Mouse (Mus musculus): ENCODE measurements around the gene Spata1. TPM values are rescaled to one million over a fixed set of nuclear protein-coding genes. Genes with fewer than 3 reads are reported as not detected.

The Spata1 gene
- polyA plus RNA-seq, 1 experiment: 0.89 TPM

- WGBS: 58% methylated on average over 3 of the region's 3 CpGs
- H3K27ac ChIP-seq (ENCODE audit: insufficient read depth, low read depth, low read length): peak overlapping the region; percentile 68
- no peak for DNase-seq
Measured at GRCm38 (mm10) chr3:146447598-146447997, 52.0 kb downstream of the Spata1 start.

GRCm38 (mm10) chr3:146447156-146447555 is 52.4 kb downstream of the Spata1 start:
- H3K36me3 ChIP-seq (ENCODE audit: control insufficient read depth, insufficient read depth, low read length): no peaks in the 10 kb centered on the region; the same call in 1 of the 2 replicates
- H3K27me3 ChIP-seq (replicated peaks; ENCODE audit: control insufficient read depth, insufficient read depth, low read length): no peaks in the 10 kb centered on the region
- H3K27ac ChIP-seq (ENCODE audit: insufficient read depth, low read depth, low read length): peak overlapping the region; percentile 68
- 63% methylated on average over 5 of the region's 5 CpGs for WGBS
- no peak for TF ChIP-seq CTCF (conservative IDR thresholded peaks at IDR 0.05; ENCODE audit: insufficient read depth, insufficient read length, low read depth, low read length)
- TF ChIP-seq POLR2A (IDR thresholded peaks at IDR 0.05; ENCODE audit: low read depth, low read length): no peak
- DNase-seq: no peak
- H3K4me1 ChIP-seq (ENCODE audit: control insufficient read depth, insufficient read depth, low read length): peaks cover 23% of the 10 kb centered on the region; the same call in 1 of the 2 replicates
- no peak overlapping the region for H3K4me3 ChIP-seq (ENCODE audit: insufficient read depth, low read depth, low read length)

More at GRCm38 (mm10) chr3:146447598-146447997, 52.0 kb downstream of the Spata1 start:
- Histone ChIP-seq H3K4me1 (ENCODE audit: control insufficient read depth, insufficient read depth, low read length) (peaks cover 18% of the 10 kb centered on the region; the same call in 1 of the 2 replicates), H3K4me3 (ENCODE audit: insufficient read depth, low read depth, low read length) (no peak overlapping the region), H3K27me3 (replicated peaks; ENCODE audit: control insufficient read depth, insufficient read depth, low read length) (no peaks in the 10 kb centered on the region), H3K36me3 (ENCODE audit: control insufficient read depth, insufficient read depth, low read length) (no peaks in the 10 kb centered on the region; the same call in 1 of the 2 replicates)
- TF ChIP-seq POLR2A (IDR thresholded peaks at IDR 0.05; ENCODE audit: low read depth, low read length) (no peak), CTCF (conservative IDR thresholded peaks at IDR 0.05; ENCODE audit: insufficient read depth, insufficient read length, low read depth, low read length) (no peak)

GRCm38 (mm10) chr3:146444880-146445279 is 54.7 kb downstream of the Spata1 start:
- no peaks in the 10 kb centered on the region; the same call in 1 of the 2 replicates for H3K36me3 ChIP-seq (ENCODE audit: control insufficient read depth, insufficient read depth, low read length)
- H3K4me1 ChIP-seq (ENCODE audit: control insufficient read depth, insufficient read depth, low read length): peaks cover 20% of the 10 kb centered on the region; the same call in 1 of the 2 replicates
- H3K27ac ChIP-seq (ENCODE audit: insufficient read depth, low read depth, low read length): no peak overlapping the region
- H3K27me3 ChIP-seq (replicated peaks; ENCODE audit: control insufficient read depth, insufficient read depth, low read length): no peaks in the 10 kb centered on the region
- WGBS: 85% methylated on average over 7 of the region's 7 CpGs
- TF ChIP-seq POLR2A (IDR thresholded peaks at IDR 0.05; ENCODE audit: low read depth, low read length) (no peak), CTCF (conservative IDR thresholded peaks at IDR 0.05; ENCODE audit: insufficient read depth, insufficient read length, low read depth, low read length) (no peak)
- no peak for DNase-seq
- no peak overlapping the region for H3K4me3 ChIP-seq (ENCODE audit: insufficient read depth, low read depth, low read length)

DNA sequence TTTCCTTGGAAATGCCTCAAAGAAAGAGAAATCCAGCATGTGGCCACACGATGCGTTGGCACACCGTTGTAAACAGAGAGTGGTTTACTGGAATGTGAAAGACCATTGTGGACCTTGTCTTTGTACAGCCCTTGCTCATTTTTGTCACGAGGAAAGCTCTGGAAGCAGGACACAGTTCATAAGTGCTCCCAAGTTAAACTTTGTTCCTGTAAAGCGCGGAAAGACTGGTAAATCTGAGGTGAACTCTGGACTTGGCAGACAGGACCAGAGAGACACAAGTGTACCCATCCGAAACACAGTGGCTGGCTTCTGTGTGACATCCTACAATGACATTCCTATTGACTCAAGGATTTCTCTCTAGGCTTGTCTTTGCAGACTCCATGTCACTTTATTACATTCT is 56.2 kb downstream of the Spata1 start:
- peak overlapping the region; percentile 99 for H3K27ac ChIP-seq (ENCODE audit: insufficient read depth, low read depth, low read length)
- H3K4me3 ChIP-seq (ENCODE audit: insufficient read depth, low read depth, low read length): no peak overlapping the region
- no peaks in the 10 kb centered on the region for H3K27me3 ChIP-seq (replicated peaks; ENCODE audit: control insufficient read depth, insufficient read depth, low read length)
- 66% methylated on average over 7 of the region's 7 CpGs for WGBS
- H3K4me1 ChIP-seq (ENCODE audit: control insufficient read depth, insufficient read depth, low read length): peaks cover 14% of the 10 kb centered on the region; the same call in 1 of the 2 replicates
- no peaks in the 10 kb centered on the region; the same call in 1 of the 2 replicates for H3K36me3 ChIP-seq (ENCODE audit: control insufficient read depth, insufficient read depth, low read length)
- TF ChIP-seq CTCF (conservative IDR thresholded peaks at IDR 0.05; ENCODE audit: insufficient read depth, insufficient read length, low read depth, low read length): no peak
- TF ChIP-seq POLR2A (IDR thresholded peaks at IDR 0.05; ENCODE audit: low read depth, low read length): no peak
- DNase-seq: peak; percentile 93

DNA sequence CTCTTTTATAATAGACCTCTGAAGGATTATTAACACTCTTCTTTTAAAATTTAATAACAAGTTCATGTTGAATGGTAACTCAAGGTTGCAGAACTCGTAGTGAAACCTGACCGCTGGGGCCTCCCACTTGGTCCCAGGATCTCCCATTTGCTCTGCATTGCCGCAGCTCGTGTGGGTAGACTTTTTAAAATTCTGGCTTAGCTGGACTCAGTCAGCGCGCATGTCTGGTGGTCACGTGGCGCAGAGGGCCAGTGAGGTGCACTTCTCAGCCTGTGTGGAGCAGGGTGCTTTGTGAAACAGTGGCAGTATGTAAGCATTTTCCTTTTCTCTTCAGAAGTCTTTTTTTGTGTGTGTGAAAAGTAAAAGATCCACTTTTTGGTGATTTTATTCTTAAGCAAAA is 56.6 kb downstream of the Spata1 start:
- DNase-seq: peak; percentile 82
- Histone ChIP-seq H3K4me1 (ENCODE audit: control insufficient read depth, insufficient read depth, low read length) (peaks cover 10% of the 10 kb centered on the region; the same call in 1 of the 2 replicates), H3K27ac (ENCODE audit: insufficient read depth, low read depth, low read length) (peak overlapping the region; percentile 99), H3K36me3 (ENCODE audit: control insufficient read depth, insufficient read depth, low read length) (no peaks in the 10 kb centered on the region; the same call in 1 of the 2 replicates), H3K27me3 (replicated peaks; ENCODE audit: control insufficient read depth, insufficient read depth, low read length) (no peaks in the 10 kb centered on the region), H3K4me3 (ENCODE audit: insufficient read depth, low read depth, low read length) (no peak overlapping the region)
- TF ChIP-seq CTCF (conservative IDR thresholded peaks at IDR 0.05; ENCODE audit: insufficient read depth, insufficient read length, low read depth, low read length) (no peak), POLR2A (IDR thresholded peaks at IDR 0.05; ENCODE audit: low read depth, low read length) (no peak)
- WGBS: 57% methylated on average over 8 of the region's 8 CpGs

- Histone ChIP-seq H3K4me1 (ENCODE audit: control insufficient read depth, insufficient read depth, low read length) (peaks cover 9% of the 10 kb centered on the region; the same call in 1 of the 2 replicates), H3K36me3 (ENCODE audit: control insufficient read depth, insufficient read depth, low read length) (no peaks in the 10 kb centered on the region; the same call in 1 of the 2 replicates), H3K27ac (ENCODE audit: insufficient read depth, low read depth, low read length) (peak overlapping the region; percentile 80), H3K27me3 (replicated peaks; ENCODE audit: control insufficient read depth, insufficient read depth, low read length) (no peaks in the 10 kb centered on the region), H3K4me3 (ENCODE audit: insufficient read depth, low read depth, low read length) (no peak overlapping the region)
- 63% methylated on average over 7 of the region's 7 CpGs for WGBS
- no peak for DNase-seq
- TF ChIP-seq CTCF (conservative IDR thresholded peaks at IDR 0.05; ENCODE audit: insufficient read depth, insufficient read length, low read depth, low read length): no peak
- TF ChIP-seq POLR2A (IDR thresholded peaks at IDR 0.05; ENCODE audit: low read depth, low read length): no peak
Measured at GRCm38 (mm10) chr3:146442484-146442883, 57.1 kb downstream of the Spata1 start.

GRCm38 (mm10) chr3:146440422-146440821 is 59.1 kb downstream of the Spata1 start:
- no peak for TF ChIP-seq POLR2A (IDR thresholded peaks at IDR 0.05; ENCODE audit: low read depth, low read length)
- no peak for TF ChIP-seq CTCF (conservative IDR thresholded peaks at IDR 0.05; ENCODE audit: insufficient read depth, insufficient read length, low read depth, low read length)
- 84% methylated on average over 7 of the region's 7 CpGs for WGBS
- no peaks in the 10 kb centered on the region for H3K36me3 ChIP-seq (ENCODE audit: control insufficient read depth, insufficient read depth, low read length)
- no peak overlapping the region for H3K27ac ChIP-seq (ENCODE audit: insufficient read depth, low read depth, low read length)
- H3K4me1 ChIP-seq (ENCODE audit: control insufficient read depth, insufficient read depth, low read length): peaks cover 9% of the 10 kb centered on the region; the same call in 1 of the 2 replicates
- H3K27me3 ChIP-seq (replicated peaks; ENCODE audit: control insufficient read depth, insufficient read depth, low read length): no peaks in the 10 kb centered on the region
- no peak for DNase-seq
- no peak overlapping the region for H3K4me3 ChIP-seq (ENCODE audit: insufficient read depth, low read depth, low read length)

Measured in kidney, adult 2 months (tissue).